Mouse (Mus musculus): ENCODE results near the gene Galntl5. TPM values are rescaled to one million over a fixed set of nuclear protein-coding genes. Genes with fewer than 3 reads are reported as not detected.

Gene Galntl5
- polyA plus RNA-seq, 1 experiment: not detected

- Histone ChIP-seq H3K9me3 (replicated peaks; ENCODE audit: control insufficient read depth, insufficient read depth, low read length, poor library complexity, severe bottlenecking) (no peaks in the 10 kb centered on the region), H3K27me3 (ENCODE audit: control insufficient read depth, insufficient read depth, low read length, poor library complexity, severe bottlenecking) (no peaks in the 10 kb centered on the region), H3K36me3 (ENCODE audit: control insufficient read depth, insufficient read depth, low read length, poor library complexity, severe bottlenecking) (no peaks in the 10 kb centered on the region), H3K27ac (ENCODE audit: insufficient read depth, low read length) (no peak overlapping the region), H3K4me3 (ENCODE audit: low read depth, low read length) (no peak overlapping the region), H3K9ac (ENCODE audit: low read depth, poor library complexity, severe bottlenecking) (no peak overlapping the region), H3K4me1 (ENCODE audit: control insufficient read depth, insufficient read depth, low read length) (no peaks in the 10 kb centered on the region)
- TF ChIP-seq EP300 (IDR thresholded peaks at IDR 0.05; ENCODE audit: insufficient read depth, low read depth, low read length) (no peak), CTCF (IDR thresholded peaks at IDR 0.05; ENCODE audit: low read depth, low read length) (no peak), POLR2A (IDR thresholded peaks at IDR 0.05; ENCODE audit: insufficient read depth, low read length) (no peak)
These were observed 73.2 kb downstream of the Galntl5 start for GRCm38 (mm10) chr5:25254491-25254890.

DNA sequence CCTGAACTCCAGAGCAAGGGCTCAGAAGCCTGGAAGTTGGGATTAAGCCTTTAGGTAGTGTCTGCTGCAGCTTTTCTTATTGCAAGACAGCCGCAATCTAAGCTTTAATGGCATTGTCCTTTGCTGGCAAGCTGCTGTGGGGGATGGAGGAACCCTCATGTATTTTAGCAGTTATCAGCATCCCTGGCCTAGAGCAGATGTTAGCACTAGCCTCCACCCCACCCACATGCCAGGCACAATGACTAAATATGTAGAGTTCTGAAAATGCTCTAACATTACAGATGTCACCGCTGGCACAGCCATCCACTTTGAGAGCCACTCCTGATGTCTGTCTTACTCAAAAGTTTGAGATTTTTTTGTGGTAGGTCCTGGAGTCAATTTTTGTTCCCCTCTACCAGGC is 75.4 kb downstream of the Galntl5 start:
- H3K4me3 ChIP-seq (ENCODE audit: low read depth, low read length): no peak overlapping the region
- H3K9ac ChIP-seq (ENCODE audit: low read depth, poor library complexity, severe bottlenecking): no peak overlapping the region
- H3K4me1 ChIP-seq (ENCODE audit: control insufficient read depth, insufficient read depth, low read length): no peaks in the 10 kb centered on the region
- no peaks in the 10 kb centered on the region for H3K36me3 ChIP-seq (ENCODE audit: control insufficient read depth, insufficient read depth, low read length, poor library complexity, severe bottlenecking)
- TF ChIP-seq EP300 (IDR thresholded peaks at IDR 0.05; ENCODE audit: insufficient read depth, low read depth, low read length) (no peak), POLR2A (IDR thresholded peaks at IDR 0.05; ENCODE audit: insufficient read depth, low read length) (no peak)
- no peaks in the 10 kb centered on the region for H3K9me3 ChIP-seq (replicated peaks; ENCODE audit: control insufficient read depth, insufficient read depth, low read length, poor library complexity, severe bottlenecking)
- no peak overlapping the region for H3K27ac ChIP-seq (ENCODE audit: insufficient read depth, low read length)
- H3K27me3 ChIP-seq (ENCODE audit: control insufficient read depth, insufficient read depth, low read length, poor library complexity, severe bottlenecking): no peaks in the 10 kb centered on the region

- Histone ChIP-seq H3K4me1 (ENCODE audit: control insufficient read depth, insufficient read depth, low read length) (no peaks in the 10 kb centered on the region), H3K9me3 (replicated peaks; ENCODE audit: control insufficient read depth, insufficient read depth, low read length, poor library complexity, severe bottlenecking) (no peaks in the 10 kb centered on the region), H3K36me3 (ENCODE audit: control insufficient read depth, insufficient read depth, low read length, poor library complexity, severe bottlenecking) (no peaks in the 10 kb centered on the region), H3K27me3 (ENCODE audit: control insufficient read depth, insufficient read depth, low read length, poor library complexity, severe bottlenecking) (no peaks in the 10 kb centered on the region), H3K27ac (ENCODE audit: insufficient read depth, low read length) (no peak overlapping the region), H3K9ac (ENCODE audit: low read depth, poor library complexity, severe bottlenecking) (no peak overlapping the region), H3K4me3 (ENCODE audit: low read depth, low read length) (no peak overlapping the region)
- TF ChIP-seq EP300 (IDR thresholded peaks at IDR 0.05; ENCODE audit: insufficient read depth, low read depth, low read length) (no peak), POLR2A (IDR thresholded peaks at IDR 0.05; ENCODE audit: insufficient read depth, low read length) (no peak), CTCF (IDR thresholded peaks at IDR 0.05; ENCODE audit: low read depth, low read length) (no peak)
These were observed 80.2 kb downstream of the Galntl5 start for GRCm38 (mm10) chr5:25261452-25261851.

- H3K27ac ChIP-seq (ENCODE audit: insufficient read depth, low read length): no peak overlapping the region
- no peaks in the 10 kb centered on the region for H3K9me3 ChIP-seq (replicated peaks; ENCODE audit: control insufficient read depth, insufficient read depth, low read length, poor library complexity, severe bottlenecking)
- TF ChIP-seq CTCF (IDR thresholded peaks at IDR 0.05; ENCODE audit: low read depth, low read length) (no peak), POLR2A (IDR thresholded peaks at IDR 0.05; ENCODE audit: insufficient read depth, low read length) (no peak), EP300 (IDR thresholded peaks at IDR 0.05; ENCODE audit: insufficient read depth, low read depth, low read length) (no peak)
- H3K4me3 ChIP-seq (ENCODE audit: low read depth, low read length): no peak overlapping the region
- H3K9ac ChIP-seq (ENCODE audit: low read depth, poor library complexity, severe bottlenecking): no peak overlapping the region
- H3K36me3 ChIP-seq (ENCODE audit: control insufficient read depth, insufficient read depth, low read length, poor library complexity, severe bottlenecking): no peaks in the 10 kb centered on the region
- H3K4me1 ChIP-seq (ENCODE audit: control insufficient read depth, insufficient read depth, low read length): no peaks in the 10 kb centered on the region
- no peaks in the 10 kb centered on the region for H3K27me3 ChIP-seq (ENCODE audit: control insufficient read depth, insufficient read depth, low read length, poor library complexity, severe bottlenecking)
These were observed 81.0 kb downstream of the Galntl5 start for GRCm38 (mm10) chr5:25262266-25262665.

GRCm38 (mm10) chr5:25268258-25268888 is 87.1 kb downstream of the Galntl5 start:
- Histone ChIP-seq H3K27me3 (ENCODE audit: control insufficient read depth, insufficient read depth, low read length, poor library complexity, severe bottlenecking) (no peaks in the 10 kb centered on the region), H3K4me3 (ENCODE audit: low read depth, low read length) (no peak overlapping the region), H3K36me3 (ENCODE audit: control insufficient read depth, insufficient read depth, low read length, poor library complexity, severe bottlenecking) (no peaks in the 10 kb centered on the region), H3K4me1 (ENCODE audit: control insufficient read depth, insufficient read depth, low read length) (no peaks in the 10 kb centered on the region), H3K27ac (ENCODE audit: insufficient read depth, low read length) (no peak overlapping the region), H3K9ac (ENCODE audit: low read depth, poor library complexity, severe bottlenecking) (no peak overlapping the region), H3K9me3 (replicated peaks; ENCODE audit: control insufficient read depth, insufficient read depth, low read length, poor library complexity, severe bottlenecking) (no peaks in the 10 kb centered on the region)
- TF ChIP-seq EP300 (IDR thresholded peaks at IDR 0.05; ENCODE audit: insufficient read depth, low read depth, low read length) (no peak), POLR2A (IDR thresholded peaks at IDR 0.05; ENCODE audit: insufficient read depth, low read length) (no peak), CTCF (IDR thresholded peaks at IDR 0.05; ENCODE audit: low read depth, low read length) (no peak)

Other genes with a start within 250 kb of the Galntl5 start
- 20.9 and 22.0 TPM in 2 replicates for gene Prkag2, start 80.8 kb upstream of the Galntl5 start, polyA plus RNA-seq (2011; ENCODE audit: insufficient read depth, insufficient read length, low read depth, missing spikeins)
- gene Galnt11, start 40.4 kb downstream of the Galntl5 start, polyA plus RNA-seq (2011; ENCODE audit: insufficient read depth, insufficient read length, low read depth, missing spikeins): 17.6 and 18.9 TPM in 2 replicates
- gene E130116L18Rik, start 41.7 kb downstream of the Galntl5 start, polyA plus RNA-seq (2011; ENCODE audit: insufficient read depth, insufficient read length, low read depth, missing spikeins): not detected in 2 replicates